In the genomic region with DNA sequence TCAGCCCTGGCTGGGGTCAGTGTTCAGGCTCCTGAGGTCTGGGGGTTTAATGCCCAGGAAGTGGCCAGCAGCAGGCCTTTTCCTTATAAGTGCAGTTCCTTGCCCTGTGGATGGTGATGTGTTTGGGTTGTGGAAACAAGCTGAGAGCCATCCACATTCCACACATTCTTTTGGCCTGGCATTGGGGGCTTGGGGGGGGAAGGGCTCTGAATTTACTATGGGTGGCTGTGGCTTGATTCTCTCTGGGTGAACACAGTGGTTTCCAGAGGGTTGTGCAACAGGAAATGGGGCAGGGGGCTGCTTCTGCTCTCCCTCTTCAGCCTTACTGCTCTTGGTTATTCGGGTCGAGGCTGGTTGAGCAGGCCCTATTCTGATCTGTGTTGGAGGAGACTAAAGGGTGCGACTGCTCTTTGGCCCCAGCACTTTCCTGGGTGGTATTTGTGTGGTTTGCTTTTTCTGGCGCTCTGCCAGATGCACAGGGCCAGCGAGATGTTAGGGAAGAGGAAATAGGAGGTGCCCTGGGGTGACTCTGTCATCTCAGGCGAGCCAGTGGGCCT, we compare ENCODE assay signal across 8 mouse cellular contexts. TPM values are rescaled to one million over a fixed set of nuclear protein-coding genes. Genes with fewer than 3 reads are reported as not detected.
A peak's percentile ranks its signal among the peaks of the same experiment; 100 is the strongest.
DNase-seq lines count a peak whose midpoint lies in the region; ATAC-seq lines count a peak whose summit lies in the region.

No protein-coding gene starts in this region.

- H3K4me1 ChIP-seq in neural tube, embryonic 15.5 days = peaks cover 39% of the 10 kb centered on the region
- peaks cover 84% of the 10 kb centered on the region for H3K4me1 ChIP-seq in lung, embryonic 15.5 days

- H3K9me3 ChIP-seq in neural tube, embryonic 15.5 days (replicated peaks) = no peaks in the 10 kb centered on the region
- H3K9me3 ChIP-seq in lung, embryonic 15.5 days = no peaks in the 10 kb centered on the region

- no peak for ATAC-seq in neural tube, embryonic 15.5 days (ENCODE audit: low FRiP score)
- peak; percentile 60 for ATAC-seq in common myeloid progenitor, adult 5-6 weeks (replicated peaks; ENCODE audit: low read depth, poor library complexity, severe bottlenecking)
- 0 out of 2 replicates have a peak, but pooled peaks have one; percentile 7 for ATAC-seq in lung, embryonic 15.5 days (ENCODE audit: borderline replicate concordance, extremely low read depth, low FRiP score, low TSS enrichment)

- H3K4me2 ChIP-seq in neural tube, embryonic 15.5 days = no peak overlapping the region
- no peak overlapping the region for H3K4me2 ChIP-seq in lung, embryonic 15.5 days

- no peak overlapping the region for H3K4me3 ChIP-seq in neural tube, embryonic 15.5 days (replicated peaks)
- H3K4me3 ChIP-seq in lung, embryonic 15.5 days = no peak overlapping the region

- H3K9ac ChIP-seq in neural tube, embryonic 15.5 days (replicated peaks) = no peak overlapping the region
- H3K9ac ChIP-seq in lung, embryonic 15.5 days = no peak overlapping the region

- no peaks in the 10 kb centered on the region for H3K36me3 ChIP-seq in neural tube, embryonic 15.5 days
- no peaks in the 10 kb centered on the region for H3K36me3 ChIP-seq in lung, embryonic 15.5 days

- no peaks in the 10 kb centered on the region for H3K27me3 ChIP-seq in neural tube, embryonic 15.5 days (replicated peaks)
- H3K27me3 ChIP-seq in lung, embryonic 15.5 days = no peaks in the 10 kb centered on the region

- peak; percentile 53 for DNase-seq in neural tube, embryonic 10.5 days (ENCODE audit: extremely low spot score, low spot score)
- peak; percentile 67 for DNase-seq in kidney, adult 9 months
- DNase-seq in testis, postnatal 14 days (ENCODE audit: low spot score) = no peak
- DNase-seq in frontal cortex, postnatal 10 days (ENCODE audit: low spot score in 2 of 2) = no peak
- DNase-seq in layer of hippocampus, postnatal 10 days (ENCODE audit: low spot score in 2 of 2) = no peak

- no peak overlapping the region for H3K27ac ChIP-seq in neural tube, embryonic 15.5 days (replicated peaks)
- peak overlapping the region; percentile 79 for H3K27ac ChIP-seq in lung, embryonic 15.5 days

- WGBS in neural tube, embryonic 15.5 days = 22% methylated on average over 6 of the region's 6 CpGs
- WGBS in lung, embryonic 15.5 days = 5% methylated on average over 6 of the region's 6 CpGs

RNA-seq across cellular contexts. Expression of a gene that starts 38.2 kb away (rescaled TPM):
- polyA plus RNA-seq in neural tube, embryonic 15.5 days (2015; fragmentation: Nextera tagmentation; extraction: Ambion mirVana) = 14.2 and 14.4 TPM in 2 replicates
- total RNA-seq in common myeloid progenitor, adult 5-6 weeks (2017) = 0.18 and 0.19 TPM in 2 replicates
- 25.2 and 27.1 TPM in 2 replicates for polyA plus RNA-seq in lung, embryonic 15.5 days (2015; fragmentation: Nextera tagmentation; extraction: Ambion mirVana)
- 10 to 100 TPM; 41.6 to 42.4 TPM for total RNA-seq in layer of hippocampus, postnatal 10 days (2021)

Comparison
In these comparisons a context has a peak if more than half of its experiments do, and no peak if none do; other contexts are left out.
1. DNase-seq: peak in neural tube, embryonic 10.5 days (single experiment) and kidney, adult 9 months (single experiment); none in testis, postnatal 14 days (single experiment), frontal cortex, postnatal 10 days (0 of 2) and layer of hippocampus, postnatal 10 days (0 of 2).
2. RNA of a gene that starts 38.2 kb away (total RNA-seq): 41.6 to 42.4 TPM in layer of hippocampus, postnatal 10 days; 0.18 to 0.19 TPM in common myeloid progenitor, adult 5-6 weeks; every median in the first group is over 10 times any median in the second.